ENCODE assay signal across 10 mouse cellular contexts in the genomic region with DNA sequence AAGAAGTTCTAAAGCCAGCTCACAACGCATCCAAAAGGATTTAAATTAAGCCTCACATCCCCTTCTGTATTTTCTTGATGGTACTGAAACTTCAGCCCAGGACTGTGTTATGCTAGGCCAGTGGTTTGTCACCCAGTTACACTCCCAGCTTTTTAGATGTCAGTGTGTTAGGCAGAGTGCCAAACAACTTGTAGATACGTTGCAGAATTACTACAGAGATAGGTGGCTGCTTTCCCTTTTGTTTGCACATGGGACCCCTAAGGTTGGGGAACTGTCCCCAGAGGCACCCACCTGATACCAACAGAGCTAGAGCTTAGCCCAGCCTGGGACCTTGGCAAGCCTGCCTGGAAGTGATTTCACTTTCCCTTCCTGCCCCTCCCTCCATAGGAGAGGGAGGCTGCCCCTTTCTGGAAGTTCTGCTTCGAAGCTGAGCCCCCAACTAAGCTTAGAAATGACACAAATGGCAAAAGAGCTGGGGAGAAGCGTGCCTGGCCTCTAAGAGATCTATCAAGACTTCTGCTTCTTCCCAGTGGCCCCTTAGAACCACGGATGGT. TPM values are rescaled to one million over a fixed set of nuclear protein-coding genes. Genes with fewer than 3 reads are reported as not detected.
DNase-seq lines count a peak whose midpoint lies in the region; ATAC-seq and TF ChIP-seq lines count a peak whose summit lies in the region.
"Had no signal": no experiment of that assay in that cellular context is flagged by ENCODE, and none has a peak within 500 bp of the region (broad histone marks: within the 10 kb centered on the region; RNA-seq: fewer than 3 reads in every experiment).

No protein-coding gene starts in this region.

- H3K36me3 ChIP-seq in heart, embryonic 13.5 days: peaks cover 8% of the 10 kb centered on the region

- no peak overlapping the region for H3K4me2 ChIP-seq in heart, embryonic 13.5 days

- no peak overlapping the region for H3K4me3 ChIP-seq in lung, adult 2 months (replicated peaks; ENCODE audit: extremely low read depth, low read depth, low read length)
- no peak overlapping the region for H3K4me3 ChIP-seq in heart, embryonic 13.5 days

- no peaks in the 10 kb centered on the region for H3K9me3 ChIP-seq in heart, embryonic 13.5 days

- 45% methylated on average over 5 of the region's 5 CpGs for WGBS in lung, adult 2 months
- WGBS in heart, embryonic 13.5 days: 60% methylated on average over 5 of the region's 5 CpGs

- peaks cover 27% of the 10 kb centered on the region for H3K4me1 ChIP-seq in lung, adult 2 months (ENCODE audit: control insufficient read depth, insufficient read depth, low read length)
- H3K4me1 ChIP-seq in heart, embryonic 13.5 days: peaks cover 69% of the 10 kb centered on the region

- no peaks in the 10 kb centered on the region for H3K27me3 ChIP-seq in heart, embryonic 13.5 days (replicated peaks)

- TF ChIP-seq CTCF in lung, adult 2 months (IDR thresholded peaks at IDR 0.05; ENCODE audit: insufficient read depth, low read length): no peak

- DNase-seq in lung, adult 18-20 months: peak; percentile 63 to 72
- no peak for DNase-seq in lung, adult 2 months
- DNase-seq in lung, postnatal 25 days (ENCODE audit: low spot score): peak; percentile 59
- no peak for DNase-seq in cerebellum, adult 9-11 months
- no peak for DNase-seq in urinary bladder, adult 2 months (ENCODE audit: low spot score)
- DNase-seq: embryo, embryonic 11 days; right cerebral cortex, postnatal 14 days had no signal

- peak overlapping the region; percentile 44; the same call in 1 of the 2 replicates for H3K9ac ChIP-seq in heart, embryonic 13.5 days

- ATAC-seq in granulocyte monocyte progenitor cell, adult 5-6 weeks (replicated peaks; ENCODE audit: poor library complexity, severe bottlenecking): peak; percentile 41
- no peak for ATAC-seq in heart, embryonic 13.5 days (ENCODE audit: extremely low read depth, insufficient number of reproducible peaks, low FRiP score, low TSS enrichment)
- ATAC-seq in monocyte, adult 5-6 weeks (replicated peaks; ENCODE audit: insufficient number of reproducible peaks, low FRiP score, low TSS enrichment, poor library complexity, severe bottlenecking): no peak

- H3K27ac ChIP-seq in heart, embryonic 13.5 days (replicated peaks): peak overlapping the region; percentile 77

- TF ChIP-seq POLR2A in lung, adult 2 months (IDR thresholded peaks at IDR 0.05; ENCODE audit: borderline replicate concordance, extremely low read depth, low read depth, low read length): no peak

RNA-seq across cellular contexts. Expression of a gene that starts 39.4 kb away (rescaled TPM):
- 2.4 and 105 TPM in 2 replicates for polyA plus RNA-seq in lung, adult 2 months (2012; rRNA removed)
- total RNA-seq in granulocyte monocyte progenitor cell, adult 5-6 weeks (2014; fragmentation: Nextera tagmentation): 14.7 and 22.8 TPM in 2 replicates
- total RNA-seq in granulocyte monocyte progenitor cell, adult 5-6 weeks (2017): 17.0 and 19.3 TPM in 2 replicates
- 3.6 and 3.7 TPM in 2 replicates for polyA plus RNA-seq in heart, embryonic 13.5 days (2015; fragmentation: Nextera tagmentation; extraction: Ambion mirVana)
- 2.3 to 4.2 TPM (median 3.8 TPM) in 3 replicates for total RNA-seq in monocyte, adult 5-6 weeks (2017)
- 8.7 and 9.5 TPM in 2 replicates for polyA plus RNA-seq in urinary bladder, adult 2 months (2012; rRNA removed)

RNA-seq across cellular contexts. Expression of a gene that starts 52.5 kb away (rescaled TPM):
- polyA plus RNA-seq in lung, adult 2 months (2012; rRNA removed): 167 and 180 TPM in 2 replicates
- total RNA-seq in granulocyte monocyte progenitor cell, adult 5-6 weeks (2014; fragmentation: Nextera tagmentation): 89.1 and 89.4 TPM in 2 replicates
- total RNA-seq in granulocyte monocyte progenitor cell, adult 5-6 weeks (2017): 52.2 and 65.1 TPM in 2 replicates
- 233 and 270 TPM in 2 replicates for polyA plus RNA-seq in heart, embryonic 13.5 days (2015; fragmentation: Nextera tagmentation; extraction: Ambion mirVana)
- total RNA-seq in monocyte, adult 5-6 weeks (2017): 35.5 to 40.2 TPM (median 39.7 TPM) in 3 replicates
- 83.9 and 114 TPM in 2 replicates for polyA plus RNA-seq in urinary bladder, adult 2 months (2012; rRNA removed)

Comparison
In these comparisons a context has a peak if more than half of its experiments do, and no peak if none do; other contexts are left out.
1. DNase-seq: peak in lung, adult 18-20 months (2 of 2) and lung, postnatal 25 days (single experiment); none in lung, adult 2 months (single experiment), cerebellum, adult 9-11 months (single experiment) and urinary bladder, adult 2 months (single experiment).